Mouse (Mus musculus) layer of hippocampus, adult 9-10 months (tissue): ENCODE results near the gene Mon2.

ENCODE experiments used
- DNase-seq: peaks from one replicate; pipeline ENCODE4 v3.0.0; 2022; ENCODE audit warnings: low spot score

Gene Mon2

DNA sequence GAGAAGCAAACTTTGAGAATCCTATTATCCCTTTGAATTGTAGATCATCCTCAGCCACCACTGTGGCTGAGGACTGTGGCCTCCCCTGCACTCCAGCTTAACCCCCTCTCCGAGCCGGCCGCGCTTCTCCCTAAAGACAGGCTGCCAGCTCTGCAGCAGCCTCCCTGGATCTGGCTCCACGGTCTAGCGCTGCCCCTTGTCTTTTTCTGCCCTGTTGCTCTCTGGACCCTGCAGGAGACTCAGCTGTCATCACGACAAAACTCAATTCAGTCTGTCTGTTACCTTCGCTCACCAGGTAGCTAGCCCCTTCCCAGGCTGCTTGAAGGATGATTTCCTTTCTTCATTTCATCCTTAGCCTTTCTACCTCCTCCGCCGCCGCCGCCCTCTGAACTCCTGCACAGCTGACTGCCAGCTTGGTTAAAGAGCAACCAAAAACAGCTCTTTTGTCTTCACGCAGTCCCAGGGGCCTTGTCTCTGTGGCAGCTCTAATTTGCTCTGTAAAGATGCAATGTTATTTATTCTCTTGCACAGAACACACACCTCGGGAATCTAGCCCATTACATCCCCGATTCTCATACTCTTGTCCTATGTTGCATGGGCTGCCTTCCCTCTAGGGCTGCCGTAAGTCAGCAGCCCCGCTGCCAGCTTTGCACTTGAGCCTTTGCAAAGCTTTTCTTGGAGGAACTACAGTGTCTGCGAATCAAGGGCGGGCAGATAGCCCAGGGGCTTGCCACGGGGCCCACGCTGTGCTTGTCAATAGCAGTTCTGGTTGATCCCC is 112.7 kb downstream of the Mon2 start:
- no peak for DNase-seq

DNA sequence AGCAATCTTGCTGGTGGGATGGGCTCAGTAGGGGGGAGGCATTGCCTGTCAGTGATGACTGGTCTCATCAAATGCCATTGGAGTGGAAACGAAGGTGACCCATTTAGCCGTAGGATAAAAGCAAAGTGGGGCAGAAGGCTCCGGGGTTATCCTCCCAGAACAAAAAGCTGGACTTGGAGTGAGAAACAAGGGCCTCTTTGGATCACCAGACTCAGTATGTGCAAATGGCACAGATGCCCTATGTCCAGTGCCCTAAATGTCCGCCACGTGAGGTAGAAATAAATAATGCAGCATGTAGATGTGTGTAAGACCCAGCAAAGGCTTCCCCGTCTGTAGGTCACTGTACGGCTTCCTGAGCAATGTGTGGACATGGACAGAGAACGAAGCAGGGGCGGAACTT is 113.7 kb downstream of the Mon2 start:
- DNase-seq = no peak

DNA sequence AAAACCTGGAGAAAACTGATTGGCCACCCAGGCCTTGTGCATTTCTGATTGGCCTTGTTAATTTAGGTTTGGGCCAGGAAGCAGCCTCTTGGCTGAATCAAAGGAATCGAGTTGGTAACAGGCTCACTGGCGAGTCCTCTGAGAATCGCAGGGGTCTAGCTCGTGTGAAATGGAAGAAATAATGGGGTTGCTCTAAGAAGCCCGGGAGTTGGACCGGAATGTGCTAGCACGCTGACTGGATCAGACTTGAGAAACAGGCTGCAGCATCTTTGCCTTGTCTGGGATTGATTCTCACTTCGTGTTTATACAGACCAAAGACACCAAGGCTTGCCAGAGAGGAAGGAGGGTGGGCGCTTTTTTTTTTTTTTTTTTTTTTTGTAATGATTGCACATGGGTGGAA is 114.8 kb downstream of the Mon2 start:
- no peak for DNase-seq

GRCm38 (mm10) chr10:122960738-122961137 is 115.6 kb downstream of the Mon2 start:
- DNase-seq = no peak

DNA sequence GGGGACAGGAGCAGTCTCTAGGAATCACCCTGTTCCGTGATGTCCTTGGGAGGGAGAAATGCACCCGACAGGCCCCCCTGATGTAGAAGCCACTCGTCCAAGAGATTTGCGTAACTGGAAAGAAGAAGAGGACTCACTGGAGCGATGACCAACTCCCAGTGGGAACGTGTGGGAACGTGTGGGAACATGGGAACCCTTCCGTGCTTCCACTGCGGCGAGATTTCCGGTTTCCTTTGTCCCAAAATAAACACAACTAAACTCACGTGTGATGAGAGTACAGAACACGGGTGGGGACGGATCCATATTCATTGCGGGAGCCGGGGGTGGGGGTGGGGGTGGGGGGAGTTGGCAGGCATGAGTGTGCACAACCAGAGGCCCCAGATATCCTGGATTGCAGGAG is 116.1 kb downstream of the Mon2 start:
- no peak for DNase-seq

DNA sequence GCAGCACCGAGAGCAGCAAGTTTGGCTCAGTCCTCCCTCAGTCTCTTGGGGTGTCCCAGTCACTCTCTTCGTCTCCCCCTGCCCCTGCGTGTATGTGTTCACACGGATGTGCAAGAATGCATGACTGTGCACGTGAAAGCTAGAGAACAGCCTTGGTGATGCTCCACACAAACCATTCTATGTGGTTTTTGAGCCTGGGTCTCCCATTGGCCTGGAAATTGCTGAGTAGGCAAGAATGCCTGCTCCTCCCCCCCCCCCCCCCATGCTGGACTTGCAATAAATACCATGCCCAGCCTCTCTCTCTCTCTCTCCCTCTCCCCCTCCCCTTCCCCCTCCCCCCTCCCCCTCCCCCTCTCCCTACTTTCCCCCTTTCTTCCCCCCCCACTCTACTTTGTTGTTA is 117.6 kb downstream of the Mon2 start:
- DNase-seq = no peak

- DNase-seq = no peak
Observed at GRCm38 (mm10) chr10:122957918-122958317, 118.4 kb downstream of the Mon2 start.

- no peak for DNase-seq
Observed at GRCm38 (mm10) chr10:122953576-122953975, 122.7 kb downstream of the Mon2 start.

- no peak for DNase-seq
Observed at GRCm38 (mm10) chr10:122950966-122951365, 125.3 kb downstream of the Mon2 start.

DNA sequence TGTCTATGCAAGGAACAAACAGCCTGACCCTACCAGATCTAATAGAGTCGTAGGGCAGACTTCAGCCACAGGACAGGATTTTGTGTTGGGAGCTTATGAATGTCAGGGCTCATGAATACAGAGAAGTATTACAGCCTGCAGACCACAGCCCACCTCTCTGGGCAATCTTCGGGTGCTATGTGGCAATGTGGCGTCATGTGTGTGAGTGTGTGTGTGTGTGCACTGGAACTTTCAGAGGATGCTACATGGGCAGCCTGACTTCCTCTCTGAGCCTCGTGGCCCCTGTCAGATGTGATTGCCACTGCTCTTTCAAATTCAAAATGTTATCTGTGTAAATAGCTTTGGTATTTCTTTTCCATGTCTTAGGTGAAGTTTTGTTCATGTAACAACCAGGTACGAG is 131.4 kb downstream of the Mon2 start:
- DNase-seq = no peak

DNA sequence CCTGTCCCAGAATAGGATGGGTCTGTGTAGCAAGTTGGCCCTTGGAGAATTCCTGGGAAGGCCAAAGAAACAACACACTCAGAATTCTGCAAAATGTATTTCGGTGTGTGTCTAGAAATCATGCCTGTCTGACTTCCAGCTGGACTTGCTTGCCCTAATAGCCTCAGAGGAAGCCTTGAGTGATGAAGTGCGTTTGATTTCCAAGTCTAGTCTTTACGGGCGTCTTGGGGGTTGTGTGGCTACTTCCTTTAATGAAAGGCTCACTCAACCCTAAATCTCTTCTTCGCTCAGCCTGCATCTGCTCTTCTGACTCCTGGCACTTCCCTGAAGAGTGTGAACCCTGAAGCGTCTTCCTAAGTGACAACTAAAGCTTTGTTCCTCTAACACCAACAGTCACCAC is 132.5 kb downstream of the Mon2 start:
- no peak for DNase-seq

DNA sequence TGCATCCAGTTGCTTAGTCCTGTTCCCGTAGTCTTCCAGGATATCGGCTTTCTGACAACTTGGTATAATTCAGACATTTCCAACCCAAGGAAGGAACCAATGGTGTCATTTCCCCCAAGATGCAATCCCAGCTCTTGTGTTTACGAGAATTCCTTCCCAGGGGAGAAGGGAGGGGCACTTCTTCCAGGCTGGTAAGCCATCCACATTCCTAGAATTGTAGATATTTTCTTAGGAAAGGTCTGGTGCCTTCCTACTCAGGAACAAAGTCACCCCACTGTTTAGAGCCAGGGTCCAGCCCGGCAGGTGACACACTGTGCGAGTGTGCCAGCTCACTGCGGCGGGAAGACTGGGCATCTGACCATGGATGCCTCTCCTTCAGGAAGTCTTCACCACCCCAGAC is 133.5 kb downstream of the Mon2 start:
- DNase-seq = no peak
